Mouse (Mus musculus) forebrain, embryonic 11.5 days (tissue): ENCODE results near the gene Sulf2. TPM values are rescaled to one million over a fixed set of nuclear protein-coding genes. Genes with fewer than 3 reads are reported as not detected.

ENCODE experiments used
- ATAC-seq: fragments of 200-750 bp; cut with Nextera tagmentation; replicated peaks from 2 replicates; pipeline ENCODE4 v1.8.0; 2017; ENCODE audit warnings: moderate TSS enrichment; ENCODE audit not compliant: low FRiP score
- DNase-seq: peaks from one replicate; pipeline ENCODE4 v3.0.0-alpha.2; 2017; ENCODE audit warnings: low spot score
- H3K27ac ChIP-seq: fragments of 300-500 bp; sonication (generic); 2 replicates; pipeline ENCODE4 v1.5.1; 2014; ENCODE audit warnings: low read depth, low read length
- H3K27me3 ChIP-seq: fragments of 300-500 bp; sonication (generic); 2 replicates; pipeline ENCODE4 v1.6.1; 2014; ENCODE audit warnings: mild to moderate bottlenecking, low read length, mixed read lengths; ENCODE audit not compliant: control insufficient read depth, insufficient read depth
- H3K36me3 ChIP-seq: fragments of 300-500 bp; sonication (generic); 2 replicates; pipeline ENCODE4 v1.6.1; 2014; ENCODE audit warnings: mild to moderate bottlenecking, low read length, moderate library complexity, mixed read lengths; ENCODE audit not compliant: control insufficient read depth, insufficient read depth
- H3K4me1 ChIP-seq: fragments of 300-500 bp; sonication (generic); replicated peaks from 2 replicates; pipeline ENCODE4 v1.6.1; 2014; ENCODE audit warnings: low read length, mixed read lengths; ENCODE audit not compliant: control insufficient read depth, insufficient read depth
- H3K4me2 ChIP-seq: fragments of 300-500 bp; sonication (generic); 2 replicates; pipeline ENCODE4 v1.6.1; 2014; ENCODE audit warnings: low read depth, mild to moderate bottlenecking, low read length, moderate library complexity, mixed read lengths; ENCODE audit not compliant: severe bottlenecking
- H3K4me3 ChIP-seq: fragments of 300-500 bp; sonication (generic); 2 replicates; pipeline ENCODE4 v1.5.1; 2014; ENCODE audit warnings: low read depth, low read length
- H3K9ac ChIP-seq: fragments of 300-500 bp; sonication (generic); 2 replicates; pipeline ENCODE4 v1.6.1; 2014; ENCODE audit warnings: low read length
- H3K9me3 ChIP-seq: fragments of 300-500 bp; sonication (generic); 2 replicates; pipeline ENCODE4 v1.6.1; 2016; ENCODE audit warnings: low read length, mixed read lengths; ENCODE audit not compliant: control insufficient read depth
- WGBS: fragments of 180-500 bp; shearing (Covaris S2); extraction: QIAGEN DNeasy Blood & Tissue Kit; methylation state at CpG from one replicate; pipeline ENCODE4 v1.1.7; 2014; 5-methylcytosine and 5-hydroxymethylcytosine counted together
- polyA plus RNA-seq: library from polyadenylated mRNA; unstranded; fragments of >200 nt; fragmentation: Nextera tagmentation; extraction: Ambion mirVana; gene quantifications from 2 replicates; pipeline ENCODE4 v1.2.1, GENCODE M21; 2014

The Sulf2 gene
- polyA plus RNA-seq, 1 experiment from 2014 or later: 97.9 TPM

DNA sequence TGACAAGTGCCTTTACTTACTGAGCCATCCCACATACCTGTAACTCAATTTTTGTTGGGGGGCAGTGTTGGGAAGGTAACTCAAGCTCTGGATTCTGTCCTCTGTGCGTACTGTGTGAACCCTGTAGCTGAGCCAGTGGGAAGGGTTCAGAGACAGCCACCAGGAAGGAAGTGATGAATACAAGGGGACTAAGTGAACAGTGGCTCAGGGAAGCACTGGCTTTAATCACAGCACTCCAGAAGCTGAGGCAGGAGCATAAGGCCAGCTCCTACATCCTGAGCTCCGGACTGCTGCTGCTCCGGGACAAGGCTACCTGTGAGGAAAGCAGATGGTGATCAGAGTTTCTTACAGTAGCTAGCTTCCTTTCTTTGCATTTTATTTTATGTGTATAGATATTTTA lies 131.4 kb downstream of the Sulf2 start:
- 86% methylated on average over 3 of the region's 3 CpGs for WGBS
- H3K9ac ChIP-seq: no peak overlapping the region
- H3K9me3 ChIP-seq: no peaks in the 10 kb centered on the region
- no peaks in the 10 kb centered on the region for H3K36me3 ChIP-seq
- no peak overlapping the region for H3K4me3 ChIP-seq
- no peak overlapping the region for H3K4me2 ChIP-seq
- H3K27me3 ChIP-seq: no peaks in the 10 kb centered on the region
- ATAC-seq (no peak), DNase-seq (no peak)
- H3K4me1 ChIP-seq: peaks cover 15% of the 10 kb centered on the region
- no peak overlapping the region for H3K27ac ChIP-seq

Other genes starting within 250 kb of the Sulf2 start
- 17.4 and 18.1 TPM in 2 replicates for gene Ncoa3, start 163.0 kb downstream of the Sulf2 start, polyA plus RNA-seq